ENCODE assay signal across 12 mouse cellular contexts in the genomic region with DNA sequence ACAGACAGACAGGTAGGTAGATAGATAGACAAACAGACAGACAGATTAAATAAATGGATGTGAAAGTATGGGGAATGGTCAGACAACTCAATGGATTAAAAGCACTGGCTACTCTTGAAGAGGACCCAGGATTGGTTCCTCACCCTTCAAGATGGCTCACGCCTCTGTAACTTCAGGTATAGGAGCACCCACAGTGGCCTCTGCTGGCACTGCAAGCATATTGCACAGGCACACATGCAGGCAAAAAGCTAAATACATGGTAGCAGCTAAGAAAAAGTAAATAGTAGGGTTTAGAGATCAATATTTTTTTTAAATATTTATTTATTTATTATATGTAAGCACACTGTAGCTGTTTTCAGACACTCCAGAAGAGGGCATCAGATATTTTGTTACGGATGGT. TPM values are rescaled to one million over a fixed set of nuclear protein-coding genes. Genes with fewer than 3 reads are reported as not detected.
DNase-seq lines count a peak whose midpoint lies in the region; ATAC-seq and TF ChIP-seq lines count a peak whose summit lies in the region.
"Had no signal": no experiment of that assay in that cellular context is flagged by ENCODE, and none has a peak within 500 bp of the region (broad histone marks: within the 10 kb centered on the region; RNA-seq: fewer than 3 reads in every experiment).

No protein-coding gene starts in this region.

- peak; percentile 38; the same call in 1 of the 2 replicates for TF ChIP-seq CTCF in kidney, postnatal 0 days (IDR thresholded peaks at IDR 0.05; ENCODE audit: low read depth)
- TF ChIP-seq CTCF in bone marrow, adult 2 months (IDR thresholded peaks at IDR 0.05; ENCODE audit: control insufficient read depth, insufficient read depth, low read length) = peak; percentile 51; the same call in 1 of the 2 replicates

- H3K4me3 ChIP-seq in kidney, postnatal 0 days (replicated peaks; ENCODE audit: low read depth, low read length) = no peak overlapping the region
- no peak overlapping the region for H3K4me3 ChIP-seq in bone marrow, adult 2 months (replicated peaks; ENCODE audit: control insufficient read depth, low read depth, low read length)
- H3K4me3 ChIP-seq: forebrain, embryonic 10.5 days had no signal

- H3K36me3 ChIP-seq in kidney, postnatal 0 days (ENCODE audit: insufficient read depth, low read length) = peaks cover 12% of the 10 kb centered on the region

- TF ChIP-seq POLR2A in bone marrow, adult 2 months (IDR thresholded peaks at IDR 0.05; ENCODE audit: borderline replicate concordance, control insufficient read depth, low read depth, low read length) = no peak

- H3K4me1 ChIP-seq in kidney, postnatal 0 days (replicated peaks; ENCODE audit: insufficient read depth, low read length) = 0 out of 2 replicates have a peak, but pooled peaks cover 6% of the 10 kb centered on the region
- peaks cover 4% of the 10 kb centered on the region for H3K4me1 ChIP-seq in bone marrow, adult 2 months (ENCODE audit: control insufficient read depth, insufficient read depth, low read length)

- WGBS in kidney, postnatal 0 days = 93% methylated on average over 2 of the region's 2 CpGs
- 80% methylated on average over 2 of the region's 2 CpGs for WGBS in bone marrow, adult 2 months

- no peaks in the 10 kb centered on the region for H3K27me3 ChIP-seq in kidney, postnatal 0 days (ENCODE audit: insufficient read depth, low read length)

- no peak overlapping the region for H3K9ac ChIP-seq in kidney, postnatal 0 days (ENCODE audit: low read depth, low read length)

- no peak for DNase-seq in kidney, postnatal 0 days (ENCODE audit: low spot score)
- no peak for DNase-seq in kidney, adult 8-10 months
- DNase-seq in thymus, postnatal 4 days = peak; percentile 55
- no peak for DNase-seq in thymus, postnatal 10 days (ENCODE audit: low spot score in 2 of 2)
- DNase-seq in frontal cortex, postnatal 14 days (ENCODE audit: low spot score in 2 of 2) = no peak
- no peak for DNase-seq in frontal cortex, adult 2 months (ENCODE audit: extremely low spot score in 1 of 2, low spot score in 1 of 2)
- DNase-seq: gastrocnemius, postnatal 25 days; left cerebral cortex, postnatal 4 days; lung, postnatal 36 days had no signal

- no peak for ATAC-seq in kidney, postnatal 0 days (replicated peaks; ENCODE audit: low FRiP score, low read depth)
- ATAC-seq in megakaryocyte, adult 5-6 weeks (ENCODE audit: poor library complexity, severe bottlenecking) = no peak

- no peak overlapping the region for H3K4me2 ChIP-seq in kidney, postnatal 0 days (ENCODE audit: low read length)

- H3K27ac ChIP-seq in kidney, postnatal 0 days = no peak overlapping the region
- no peak overlapping the region for H3K27ac ChIP-seq in bone marrow, adult 2 months (ENCODE audit: control insufficient read depth, insufficient read depth, low read depth, low read length, poor library complexity)
- H3K27ac ChIP-seq: forebrain, embryonic 10.5 days had no signal

- H3K9me3 ChIP-seq in kidney, postnatal 0 days (replicated peaks; ENCODE audit: low read length) = no peaks in the 10 kb centered on the region
- H3K9me3 ChIP-seq: forebrain, embryonic 10.5 days had no signal

RNA-seq across cellular contexts. Expression of a gene that starts 23.0 kb away (rescaled TPM):
- polyA plus RNA-seq in kidney, postnatal 0 days (2015; fragmentation: Nextera tagmentation; extraction: Ambion mirVana) = 22.9 and 24.1 TPM in 2 replicates
- polyA plus RNA-seq in bone marrow, adult 2 months (2011; ENCODE audit: insufficient read depth, insufficient read length, low replicate concordance, missing spikeins) = 37.4 and 43.4 TPM in 2 replicates
- total RNA-seq in megakaryocyte, adult 5-6 weeks (2015) = 45.6 and 50.8 TPM in 2 replicates
- 35.9 and 43.4 TPM in 2 replicates for total RNA-seq in megakaryocyte, adult 5-6 weeks (2017)
- polyA plus RNA-seq in frontal cortex, adult 2 months (2012; rRNA removed) = 46.0 and 49.4 TPM in 2 replicates
